Mouse (Mus musculus): ENCODE measurements around the gene Mdm2. TPM values are rescaled to one million over a fixed set of nuclear protein-coding genes. Genes with fewer than 3 reads are reported as not detected.
"Not testable (repeated sequence)": the region's sequence is repeated elsewhere in the genome, so short reads cannot be mapped to it uniquely, and the experiment has no call there.

The Mdm2 gene
- 20.3 and 20.7 TPM in 2 replicates for polyA plus RNA-seq (2015; fragmentation: Nextera tagmentation; extraction: Ambion mirVana)

GRCm38 (mm10) chr10:117710604-117711141, at the start of gene Mdm2:
Gene Mdm2, minus strand, starts transcription at chr10:117710758.
- Histone ChIP-seq H3K9me3 (replicated peaks; ENCODE audit: control insufficient read depth, low read length) (no peaks in the 10 kb centered on the region), H3K36me3 (ENCODE audit: control insufficient read depth, insufficient read depth) (peaks cover 5% of the 10 kb centered on the region), H3K4me3 (ENCODE audit: low read depth, low read length) (peak within 1 kb of the TSS; percentile 73), H3K9ac (ENCODE audit: low read depth, low read length) (peak within 1 kb of the TSS; percentile 91), H3K4me1 (ENCODE audit: control insufficient read depth, low read depth, low read length) (peaks cover 12% of the 10 kb centered on the region), H3K27ac (ENCODE audit: low read length) (peak within 1 kb of the TSS; percentile 93), H3K4me2 (ENCODE audit: low read depth, low read length) (peak within 1 kb of the TSS; percentile 82), H3K27me3 (ENCODE audit: control insufficient read depth, insufficient read depth, low read depth, low read length) (no peaks in the 10 kb centered on the region)
- under 1% methylated on average over 52 of the region's 52 CpGs for WGBS (ENCODE audit: insufficient replicate concordance)
- ATAC-seq (ENCODE audit: low read depth), result peak; percentile 89

GRCm38 (mm10) chr10:117759844-117760630, 49.5 kb upstream of the Mdm2 start:
- WGBS (ENCODE audit: insufficient replicate concordance), result 86% methylated on average over 10 of the region's 10 CpGs
- peaks cover 53% of the 10 kb centered on the region for H3K36me3 ChIP-seq (ENCODE audit: control insufficient read depth, insufficient read depth)
- no peaks in the 10 kb centered on the region for H3K27me3 ChIP-seq (ENCODE audit: control insufficient read depth, insufficient read depth, low read depth, low read length)
- H3K9me3 ChIP-seq (replicated peaks; ENCODE audit: control insufficient read depth, low read length), result no peaks in the 10 kb centered on the region
- H3K9ac ChIP-seq (ENCODE audit: low read depth, low read length), result no peak overlapping the region
- no peak overlapping the region for H3K4me2 ChIP-seq (ENCODE audit: low read depth, low read length)
- no peak overlapping the region for H3K4me3 ChIP-seq (ENCODE audit: low read depth, low read length)
- no peak overlapping the region for H3K27ac ChIP-seq (ENCODE audit: low read length)
- no peak for ATAC-seq (ENCODE audit: low read depth)
- no peaks in the 10 kb centered on the region for H3K4me1 ChIP-seq (ENCODE audit: control insufficient read depth, low read depth, low read length)

- no peaks in the 10 kb centered on the region for H3K9me3 ChIP-seq (replicated peaks; ENCODE audit: control insufficient read depth, low read length)
- H3K4me2 ChIP-seq (ENCODE audit: low read depth, low read length), result no peak overlapping the region
- 76% methylated on average over 18 of the region's 18 CpGs for WGBS (ENCODE audit: insufficient replicate concordance)
- H3K36me3 ChIP-seq (ENCODE audit: control insufficient read depth, insufficient read depth), result peaks cover 53% of the 10 kb centered on the region
- ATAC-seq (ENCODE audit: low read depth), result no peak
- H3K27me3 ChIP-seq (ENCODE audit: control insufficient read depth, insufficient read depth, low read depth, low read length), result no peaks in the 10 kb centered on the region
- no peak overlapping the region for H3K4me3 ChIP-seq (ENCODE audit: low read depth, low read length)
- H3K4me1 ChIP-seq (ENCODE audit: control insufficient read depth, low read depth, low read length), result no peaks in the 10 kb centered on the region
- no peak overlapping the region for H3K9ac ChIP-seq (ENCODE audit: low read depth, low read length)
- H3K27ac ChIP-seq (ENCODE audit: low read length), result no peak overlapping the region
Measured at GRCm38 (mm10) chr10:117758749-117759727, 48.5 kb upstream of the Mdm2 start.

- not testable (repeated sequence) for H3K9ac ChIP-seq (ENCODE audit: low read depth, low read length); H3K4me1 ChIP-seq (ENCODE audit: control insufficient read depth, low read depth, low read length); H3K4me2 ChIP-seq (ENCODE audit: low read depth, low read length); H3K27me3 ChIP-seq (ENCODE audit: control insufficient read depth, insufficient read depth, low read depth, low read length); H3K4me3 ChIP-seq (ENCODE audit: low read depth, low read length); H3K9me3 ChIP-seq (replicated peaks; ENCODE audit: control insufficient read depth, low read length); H3K27ac ChIP-seq (ENCODE audit: low read length); ATAC-seq (ENCODE audit: low read depth)
- WGBS (ENCODE audit: insufficient replicate concordance), result 91% methylated on average over 3 of the region's 3 CpGs
- H3K36me3 ChIP-seq (ENCODE audit: control insufficient read depth, insufficient read depth), result peaks cover 48% of the 10 kb centered on the region
Measured at GRCm38 (mm10) chr10:117758344-117758743, 47.8 kb upstream of the Mdm2 start.

GRCm38 (mm10) chr10:117757796-117758342, 47.3 kb upstream of the Mdm2 start:
- no peak overlapping the region for H3K27ac ChIP-seq (ENCODE audit: low read length)
- H3K36me3 ChIP-seq (ENCODE audit: control insufficient read depth, insufficient read depth), result peaks cover 44% of the 10 kb centered on the region
- H3K9me3 ChIP-seq (replicated peaks; ENCODE audit: control insufficient read depth, low read length), result no peaks in the 10 kb centered on the region
- H3K27me3 ChIP-seq (ENCODE audit: control insufficient read depth, insufficient read depth, low read depth, low read length), result no peaks in the 10 kb centered on the region
- no peak for ATAC-seq (ENCODE audit: low read depth)
- WGBS (ENCODE audit: insufficient replicate concordance), result 82% methylated on average over 7 of the region's 7 CpGs
- H3K9ac ChIP-seq (ENCODE audit: low read depth, low read length), result no peak overlapping the region
- H3K4me2 ChIP-seq (ENCODE audit: low read depth, low read length), result no peak overlapping the region
- no peak overlapping the region for H3K4me3 ChIP-seq (ENCODE audit: low read depth, low read length)
- no peaks in the 10 kb centered on the region for H3K4me1 ChIP-seq (ENCODE audit: control insufficient read depth, low read depth, low read length)

- no peaks in the 10 kb centered on the region for H3K9me3 ChIP-seq (replicated peaks; ENCODE audit: control insufficient read depth, low read length)
- H3K4me1 ChIP-seq (ENCODE audit: control insufficient read depth, low read depth, low read length), result no peaks in the 10 kb centered on the region
- no peak overlapping the region for H3K9ac ChIP-seq (ENCODE audit: low read depth, low read length)
- no peak overlapping the region for H3K27ac ChIP-seq (ENCODE audit: low read length)
- 83% methylated on average over 1 of the region's 1 CpGs for WGBS (ENCODE audit: insufficient replicate concordance)
- no peak overlapping the region for H3K4me2 ChIP-seq (ENCODE audit: low read depth, low read length)
- no peak for ATAC-seq (ENCODE audit: low read depth)
- H3K4me3 ChIP-seq (ENCODE audit: low read depth, low read length), result no peak overlapping the region
- peaks cover 44% of the 10 kb centered on the region for H3K36me3 ChIP-seq (ENCODE audit: control insufficient read depth, insufficient read depth)
- no peaks in the 10 kb centered on the region for H3K27me3 ChIP-seq (ENCODE audit: control insufficient read depth, insufficient read depth, low read depth, low read length)
Measured at GRCm38 (mm10) chr10:117757259-117757658, 46.7 kb upstream of the Mdm2 start.

GRCm38 (mm10) chr10:117756784-117757183, 46.2 kb upstream of the Mdm2 start:
- Histone ChIP-seq H3K4me3 (ENCODE audit: low read depth, low read length) (no peak overlapping the region), H3K9ac (ENCODE audit: low read depth, low read length) (no peak overlapping the region), H3K36me3 (ENCODE audit: control insufficient read depth, insufficient read depth) (peaks cover 48% of the 10 kb centered on the region), H3K27me3 (ENCODE audit: control insufficient read depth, insufficient read depth, low read depth, low read length) (no peaks in the 10 kb centered on the region), H3K9me3 (replicated peaks; ENCODE audit: control insufficient read depth, low read length) (no peaks in the 10 kb centered on the region), H3K27ac (ENCODE audit: low read length) (no peak overlapping the region), H3K4me1 (ENCODE audit: control insufficient read depth, low read depth, low read length) (no peaks in the 10 kb centered on the region), H3K4me2 (ENCODE audit: low read depth, low read length) (no peak overlapping the region)
- WGBS (ENCODE audit: insufficient replicate concordance), result 78% methylated on average over 5 of the region's 5 CpGs
- no peak for ATAC-seq (ENCODE audit: low read depth)

- no peaks in the 10 kb centered on the region for H3K27me3 ChIP-seq (ENCODE audit: control insufficient read depth, insufficient read depth, low read depth, low read length)
- peak overlapping the region; percentile 7 for H3K27ac ChIP-seq (ENCODE audit: low read length)
- no peaks in the 10 kb centered on the region for H3K4me1 ChIP-seq (ENCODE audit: control insufficient read depth, low read depth, low read length)
- H3K9ac ChIP-seq (ENCODE audit: low read depth, low read length), result no peak overlapping the region
- H3K9me3 ChIP-seq (replicated peaks; ENCODE audit: control insufficient read depth, low read length), result no peaks in the 10 kb centered on the region
- no peak overlapping the region for H3K4me2 ChIP-seq (ENCODE audit: low read depth, low read length)
- no peak overlapping the region for H3K4me3 ChIP-seq (ENCODE audit: low read depth, low read length)
- WGBS (ENCODE audit: insufficient replicate concordance), result 68% methylated on average over 11 of the region's 11 CpGs
- H3K36me3 ChIP-seq (ENCODE audit: control insufficient read depth, insufficient read depth), result peaks cover 50% of the 10 kb centered on the region
- no peak for ATAC-seq (ENCODE audit: low read depth)
Measured at GRCm38 (mm10) chr10:117755799-117756467, 45.4 kb upstream of the Mdm2 start.
